Mouse (Mus musculus) heart, embryonic 16.5 days (tissue): ENCODE results near the gene Cacng2. TPM values are rescaled to one million over a fixed set of nuclear protein-coding genes. Genes with fewer than 3 reads are reported as not detected.

ENCODE experiments used
- ATAC-seq: fragments of 200-750 bp; cut with Nextera tagmentation; replicated peaks from 2 replicates; pipeline ENCODE4 v1.8.0; 2017; ENCODE audit warnings: moderate number of reproducible peaks; ENCODE audit not compliant: insufficient read depth, low FRiP score; ENCODE audit errors: extremely low read depth
- H3K27ac ChIP-seq: fragments of 300-500 bp; sonication (generic); 2 replicates; pipeline ENCODE4 v1.5.1; 2014; ENCODE audit warnings: mild to moderate bottlenecking, low read length, control low read depth, moderate library complexity
- H3K27me3 ChIP-seq: fragments of 300-500 bp; sonication (generic); 2 replicates; pipeline ENCODE4 v1.6.1; 2014; ENCODE audit warnings: low read length, mixed read lengths; ENCODE audit not compliant: control insufficient read depth, insufficient read depth
- H3K36me3 ChIP-seq: fragments of 300-500 bp; sonication (generic); 2 replicates; pipeline ENCODE4 v1.6.1; 2014; ENCODE audit not compliant: control insufficient read depth, insufficient read depth
- H3K4me1 ChIP-seq: fragments of 300-500 bp; sonication (generic); 2 replicates; pipeline ENCODE4 v1.6.1; 2014; ENCODE audit warnings: low read length, mixed read lengths; ENCODE audit not compliant: control insufficient read depth, insufficient read depth
- H3K4me2 ChIP-seq: fragments of 300-500 bp; sonication (generic); 2 replicates; pipeline ENCODE4 v1.6.1; 2014; ENCODE audit warnings: low read depth, mild to moderate bottlenecking, control low read depth, low read length
- H3K4me3 ChIP-seq: fragments of 300-500 bp; sonication (generic); 2 replicates; pipeline ENCODE4 v1.5.1; 2014; ENCODE audit warnings: mild to moderate bottlenecking, control low read depth, low read length
- H3K9ac ChIP-seq: fragments of 300-500 bp; sonication (generic); 2 replicates; pipeline ENCODE4 v1.6.1; 2014; ENCODE audit warnings: low read length, control low read depth
- H3K9me3 ChIP-seq: fragments of 300-500 bp; sonication (generic); replicated peaks from 2 replicates; pipeline ENCODE4 v1.6.1; 2016; ENCODE audit warnings: low read length; ENCODE audit not compliant: control insufficient read depth
- WGBS: fragments of 180-500 bp; shearing (Covaris S2); extraction: QIAGEN DNeasy Blood & Tissue Kit; methylation state at CpG from one replicate; pipeline ENCODE4 v1.1.7; 2014; 5-methylcytosine and 5-hydroxymethylcytosine counted together
- polyA plus RNA-seq: library from polyadenylated mRNA; unstranded; fragments of >200 nt; fragmentation: Nextera tagmentation; extraction: Ambion mirVana; gene quantifications from 2 replicates; pipeline ENCODE4 v1.2.1, GENCODE M21; 2015

The Cacng2 gene
- polyA plus RNA-seq, 1 experiment from 2014 or later = not detected

- WGBS = 39% methylated on average over 3 of the region's 3 CpGs
- H3K9me3 ChIP-seq = no peaks in the 10 kb centered on the region
- H3K27me3 ChIP-seq = peaks cover 5% of the 10 kb centered on the region
- ATAC-seq = no peak
- no peak overlapping the region for H3K9ac ChIP-seq
- H3K36me3 ChIP-seq = no peaks in the 10 kb centered on the region
- H3K4me2 ChIP-seq = no peak overlapping the region
- no peaks in the 10 kb centered on the region for H3K4me1 ChIP-seq
- no peak overlapping the region for H3K27ac ChIP-seq
- no peak overlapping the region for H3K4me3 ChIP-seq
Measured at GRCm38 (mm10) chr15:77977663-77978062, 142.2 kb downstream of the Cacng2 start.

GRCm38 (mm10) chr15:77974165-77974841 is 145.5 kb downstream of the Cacng2 start:
- 59% methylated on average over 6 of the region's 6 CpGs for WGBS
- H3K36me3 ChIP-seq = no peaks in the 10 kb centered on the region
- no peak overlapping the region for H3K4me2 ChIP-seq

DNA sequence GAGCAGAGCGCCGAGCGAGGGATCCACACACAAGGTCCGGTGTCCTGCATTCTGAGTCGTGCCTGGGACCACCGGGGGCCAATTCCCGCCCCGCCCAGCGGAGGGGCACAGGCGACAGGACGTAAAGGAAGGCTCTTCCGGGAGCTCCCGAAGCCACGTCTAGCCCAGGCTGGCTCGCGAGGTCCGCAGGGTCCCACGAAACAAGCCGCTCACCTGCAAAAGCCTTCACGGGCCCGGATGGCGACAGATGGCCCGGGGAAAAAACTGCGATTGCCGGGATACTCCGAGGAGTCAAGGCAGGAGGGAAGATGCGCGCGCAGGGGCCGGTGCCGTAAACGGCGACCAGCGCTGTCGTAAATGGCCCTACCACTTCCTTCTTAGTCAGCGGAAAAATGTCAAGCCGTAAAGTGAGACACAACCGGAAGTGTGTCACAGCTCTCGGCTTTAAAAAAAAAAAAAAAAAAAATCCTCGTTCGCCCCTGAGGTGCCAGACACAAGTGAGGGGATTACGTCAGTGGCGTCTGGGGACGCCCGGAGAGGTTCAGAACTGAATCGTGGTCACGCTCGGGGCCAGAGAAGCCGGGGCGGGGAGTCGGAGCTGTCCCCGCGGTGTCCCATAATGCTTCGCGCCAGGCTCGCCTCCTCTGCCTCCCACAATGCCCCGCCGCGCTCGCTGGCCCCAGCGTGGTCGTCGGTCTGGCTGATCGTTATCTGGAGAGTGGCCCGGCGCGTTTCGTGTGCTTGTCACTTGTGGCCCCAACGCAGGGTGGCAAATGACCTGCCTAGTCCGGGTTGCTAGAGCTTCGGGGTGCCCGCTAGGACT is 149.1 kb downstream of the Cacng2 start, which contains the start of gene Eif3d:
Gene Eif3d (minus strand): TSS at position 344 of the 823 bp plus-strand sequence.
- peak within 1 kb of the TSS; percentile 100 for H3K27ac ChIP-seq
- WGBS = under 1% methylated on average over 72 of the region's 72 CpGs
- peak within 1 kb of the TSS; percentile 95 for H3K4me3 ChIP-seq
- H3K36me3 ChIP-seq = peaks cover 26% of the 10 kb centered on the region
- H3K9me3 ChIP-seq = no peaks in the 10 kb centered on the region
- peak; percentile 87 for ATAC-seq
- H3K9ac ChIP-seq = peak within 1 kb of the TSS; percentile 97
- peaks cover 13% of the 10 kb centered on the region for H3K4me1 ChIP-seq
- no peaks in the 10 kb centered on the region; the same call in 1 of the 2 replicates for H3K27me3 ChIP-seq
- H3K4me2 ChIP-seq = peak within 1 kb of the TSS; percentile 98

More at GRCm38 (mm10) chr15:77974165-77974841, 145.5 kb downstream of the Cacng2 start:
- no peak overlapping the region for H3K27ac ChIP-seq
- no peak for ATAC-seq
- H3K27me3 ChIP-seq = no peaks in the 10 kb centered on the region; the same call in 1 of the 2 replicates
- H3K4me1 ChIP-seq = peaks cover 8% of the 10 kb centered on the region
- H3K9me3 ChIP-seq = no peaks in the 10 kb centered on the region
- no peak overlapping the region for H3K4me3 ChIP-seq
- H3K9ac ChIP-seq = no peak overlapping the region

- peak overlapping the region; percentile 95 for H3K4me3 ChIP-seq
- ATAC-seq = peak; percentile 28
- peak overlapping the region; percentile 98 for H3K4me2 ChIP-seq
- peaks cover 13% of the 10 kb centered on the region for H3K4me1 ChIP-seq
- peak overlapping the region; percentile 100 for H3K27ac ChIP-seq
- 2% methylated on average over 15 of the region's 15 CpGs for WGBS
- peak overlapping the region; percentile 97 for H3K9ac ChIP-seq
- peaks cover 32% of the 10 kb centered on the region for H3K36me3 ChIP-seq
- H3K9me3 ChIP-seq = no peaks in the 10 kb centered on the region
- H3K27me3 ChIP-seq = no peaks in the 10 kb centered on the region; the same call in 1 of the 2 replicates
Measured at GRCm38 (mm10) chr15:77969940-77970469, 149.8 kb downstream of the Cacng2 start.

GRCm38 (mm10) chr15:77965117-77965528 is 154.7 kb downstream of the Cacng2 start:
- Histone ChIP-seq H3K9me3 (no peaks in the 10 kb centered on the region), H3K36me3 (peaks cover 81% of the 10 kb centered on the region), H3K4me1 (peaks cover 9% of the 10 kb centered on the region), H3K4me3 (no peak overlapping the region), H3K9ac (no peak overlapping the region), H3K27ac (no peak overlapping the region), H3K27me3 (no peaks in the 10 kb centered on the region), H3K4me2 (no peak overlapping the region)
- WGBS = 77% methylated on average over 9 of the region's 9 CpGs
- ATAC-seq = no peak

DNA sequence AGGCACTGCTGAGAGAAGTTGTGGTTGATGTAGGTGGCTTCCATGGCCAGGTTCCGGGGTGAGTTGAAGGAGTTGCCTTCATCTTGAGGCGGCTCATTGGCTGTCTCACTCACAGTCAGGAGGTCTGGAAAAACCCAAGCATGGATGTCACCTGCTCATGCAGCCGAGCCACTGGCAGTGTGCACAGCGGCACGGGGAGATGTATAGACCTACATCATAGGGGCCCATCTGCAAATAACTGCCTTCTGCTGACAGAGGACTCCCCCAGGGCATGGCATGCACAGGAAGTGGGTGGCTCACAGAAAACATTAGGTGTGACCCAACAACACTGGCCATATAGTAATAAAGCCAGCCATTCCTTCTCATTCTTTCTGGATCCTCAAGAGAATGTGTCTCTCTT is 157.4 kb downstream of the Cacng2 start:
- H3K4me3 ChIP-seq = no peak overlapping the region
- H3K27me3 ChIP-seq = no peaks in the 10 kb centered on the region
- ATAC-seq = no peak
- H3K4me2 ChIP-seq = no peak overlapping the region
- no peaks in the 10 kb centered on the region for H3K4me1 ChIP-seq
- peaks cover 91% of the 10 kb centered on the region for H3K36me3 ChIP-seq
- no peak overlapping the region for H3K27ac ChIP-seq
- H3K9ac ChIP-seq = no peak overlapping the region
- no peaks in the 10 kb centered on the region for H3K9me3 ChIP-seq
- WGBS = 95% methylated on average over 5 of the region's 5 CpGs

GRCm38 (mm10) chr15:77960693-77961092 is 159.1 kb downstream of the Cacng2 start:
- WGBS = 86% methylated on average over 6 of the region's 6 CpGs
- H3K36me3 ChIP-seq = peaks cover 73% of the 10 kb centered on the region
- no peaks in the 10 kb centered on the region for H3K9me3 ChIP-seq
- no peak overlapping the region for H3K27ac ChIP-seq
- no peak overlapping the region for H3K4me2 ChIP-seq
- no peak for ATAC-seq
- no peak overlapping the region for H3K9ac ChIP-seq
- no peak overlapping the region for H3K4me3 ChIP-seq
- H3K27me3 ChIP-seq = peaks cover 7% of the 10 kb centered on the region
- peaks cover 5% of the 10 kb centered on the region for H3K4me1 ChIP-seq

DNA sequence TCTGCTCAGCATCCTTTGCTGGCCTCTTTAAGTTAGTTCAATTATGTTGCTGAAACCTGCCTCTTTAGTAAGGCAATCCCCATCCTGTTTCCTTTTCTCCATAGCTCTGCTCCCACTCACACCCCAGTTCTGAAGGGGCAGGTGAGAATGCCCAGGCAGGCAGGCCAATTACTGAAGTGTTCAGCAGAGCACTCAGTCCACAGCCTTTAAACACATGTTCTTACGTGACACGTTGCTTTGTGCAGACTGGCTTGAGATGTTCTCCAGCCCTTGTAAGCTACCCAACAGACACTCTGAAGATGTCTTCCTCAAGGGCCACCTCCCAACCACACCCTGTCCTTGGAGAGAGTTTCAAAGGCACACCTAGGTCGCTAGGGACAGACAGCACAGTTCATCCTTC is 161.8 kb downstream of the Cacng2 start:
- peaks cover 6% of the 10 kb centered on the region for H3K4me1 ChIP-seq
- no peak for ATAC-seq
- 56% methylated on average over 3 of the region's 3 CpGs for WGBS
- H3K4me3 ChIP-seq = no peak overlapping the region
- peaks cover 18% of the 10 kb centered on the region for H3K27me3 ChIP-seq
- H3K4me2 ChIP-seq = no peak overlapping the region
- peaks cover 47% of the 10 kb centered on the region for H3K36me3 ChIP-seq
- H3K27ac ChIP-seq = no peak overlapping the region
- H3K9ac ChIP-seq = no peak overlapping the region
- H3K9me3 ChIP-seq = no peaks in the 10 kb centered on the region

DNA sequence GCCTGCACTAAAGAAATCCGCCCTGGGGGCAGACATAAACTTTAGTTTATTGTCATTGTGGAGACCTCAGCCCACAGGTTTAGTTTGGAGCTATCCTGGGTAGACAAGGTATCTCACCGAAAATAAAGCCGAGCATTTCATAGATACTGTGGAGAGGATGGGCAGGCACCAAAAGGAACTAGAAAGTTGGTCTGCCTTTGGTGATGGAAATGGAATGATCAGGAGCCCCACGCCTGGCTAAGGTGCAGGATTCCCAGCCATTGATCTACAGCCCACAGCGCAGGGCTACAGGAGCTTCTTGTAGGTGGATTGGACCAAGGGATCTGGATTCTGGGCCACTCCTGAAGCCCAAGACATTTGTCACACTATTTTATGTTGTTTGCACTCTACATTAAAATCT is 162.2 kb downstream of the Cacng2 start:
- Histone ChIP-seq H3K36me3 (peaks cover 42% of the 10 kb centered on the region), H3K27ac (no peak overlapping the region), H3K4me1 (peaks cover 6% of the 10 kb centered on the region), H3K9me3 (no peaks in the 10 kb centered on the region), H3K9ac (no peak overlapping the region), H3K4me3 (no peak overlapping the region), H3K4me2 (no peak overlapping the region), H3K27me3 (peaks cover 18% of the 10 kb centered on the region)
- WGBS = 42% methylated on average over 5 of the region's 5 CpGs
- no peak for ATAC-seq
